27 mouse cellular contexts compared by ENCODE assay signal in genomic region chr6:53469204-53469603, GRCm38 (mm10).
DNase-seq lines count a peak whose midpoint lies in the region; ATAC-seq lines count a peak whose summit lies in the region.
"Had no signal": no experiment of that assay in that cellular context is flagged by ENCODE, and none has a peak within 500 bp of the region (broad histone marks: within the 10 kb centered on the region; RNA-seq: fewer than 3 reads in every experiment).

No protein-coding gene starts in this region.

- peaks cover 24% of the 10 kb centered on the region for H3K4me1 ChIP-seq in embryonic facial prominence, embryonic 15.5 days
- peaks cover 45% of the 10 kb centered on the region for H3K4me1 ChIP-seq in limb, embryonic 12.5 days (replicated peaks)
- H3K4me1 ChIP-seq: liver, embryonic 15.5 days; midbrain, embryonic 15.5 days had no signal

- H3K27me3 ChIP-seq in embryonic facial prominence, embryonic 15.5 days = no peaks in the 10 kb centered on the region
- H3K27me3 ChIP-seq in limb, embryonic 12.5 days = no peaks in the 10 kb centered on the region
- H3K27me3 ChIP-seq: forebrain, embryonic 15.5 days; heart, embryonic 13.5 days; liver, embryonic 15.5 days; midbrain, embryonic 15.5 days; neural tube, embryonic 15.5 days; Patski had no signal

- WGBS in embryonic facial prominence, embryonic 15.5 days = 25% methylated on average over 4 of the region's 4 CpGs
- WGBS in limb, embryonic 12.5 days = 14% methylated on average over 4 of the region's 4 CpGs

- H3K36me3 ChIP-seq in embryonic facial prominence, embryonic 15.5 days = no peaks in the 10 kb centered on the region
- no peaks in the 10 kb centered on the region for H3K36me3 ChIP-seq in limb, embryonic 12.5 days
- H3K36me3 ChIP-seq: forebrain, embryonic 10.5 days; forebrain, embryonic 15.5 days; heart, embryonic 13.5 days; liver, embryonic 15.5 days; midbrain, embryonic 15.5 days; neural tube, embryonic 15.5 days had no signal

- H3K4me2 ChIP-seq in embryonic facial prominence, embryonic 15.5 days (replicated peaks) = 0 out of 2 replicates have a peak overlapping the region, but pooled peaks have one; percentile 6
- 0 out of 2 replicates have a peak overlapping the region, but pooled peaks have one; percentile 19 for H3K4me2 ChIP-seq in limb, embryonic 12.5 days
- H3K4me2 ChIP-seq: forebrain, embryonic 15.5 days; heart, embryonic 13.5 days; hindbrain, embryonic 14.5 days; liver, embryonic 15.5 days; lung, embryonic 14.5 days; midbrain, embryonic 15.5 days; neural tube, embryonic 15.5 days had no signal

- H3K27ac ChIP-seq in embryonic facial prominence, embryonic 15.5 days (replicated peaks) = 0 out of 2 replicates have a peak overlapping the region, but pooled peaks have one; percentile 11
- H3K27ac ChIP-seq in limb, embryonic 12.5 days = peak overlapping the region; percentile 84
- H3K27ac ChIP-seq: forebrain, embryonic 10.5 days; forebrain, embryonic 15.5 days; heart, embryonic 13.5 days; hindbrain, embryonic 14.5 days; liver, embryonic 15.5 days; midbrain, embryonic 15.5 days; neural tube, embryonic 15.5 days had no signal

- H3K9me3 ChIP-seq in embryonic facial prominence, embryonic 15.5 days (replicated peaks) = no peaks in the 10 kb centered on the region
- no peaks in the 10 kb centered on the region for H3K9me3 ChIP-seq in limb, embryonic 12.5 days
- H3K9me3 ChIP-seq: forebrain, embryonic 10.5 days; forebrain, embryonic 15.5 days; heart, embryonic 13.5 days; liver, embryonic 15.5 days; midbrain, embryonic 15.5 days; neural tube, embryonic 15.5 days had no signal

- peak; percentile 33 for DNase-seq in embryo, embryonic 10 days (ENCODE audit: low spot score)
- DNase-seq in embryo, embryonic 9.5 days (ENCODE audit: extremely low spot score) = no peak
- peak; percentile 43 for DNase-seq in embryo, embryonic 11 days
- DNase-seq in adrenal gland, postnatal 14 days = no peak
- DNase-seq in B cell, adult 2 months = no peak
- no peak for DNase-seq in layer of hippocampus, adult 9-11 months
- DNase-seq: adrenal gland, postnatal 10 days; cerebellum, adult 11 months; cerebellum, postnatal 10 days; heart, postnatal 10 days; kidney, adult 2 months; liver; lung, embryonic 14.5 days; lung, postnatal 14 days; retina, postnatal 1 day; right cerebral cortex, postnatal 14 days had no signal

- ATAC-seq in embryonic facial prominence, embryonic 15.5 days (ENCODE audit: insufficient number of reproducible peaks, low FRiP score, low TSS enrichment, low read depth) = peak; percentile 39; the same call in 1 of the 2 replicates
- peak; percentile 68; the same call in 1 of the 2 replicates for ATAC-seq in limb, embryonic 12.5 days (ENCODE audit: insufficient number of reproducible peaks, insufficient read depth, low FRiP score, low TSS enrichment, low read depth)
- ATAC-seq: forebrain, embryonic 15.5 days; inflammation-experienced regulatory T-cells, adult 6 months; midbrain, embryonic 15.5 days; Patski had no signal

- no peak overlapping the region for H3K4me3 ChIP-seq in embryonic facial prominence, embryonic 15.5 days (replicated peaks)
- no peak overlapping the region for H3K4me3 ChIP-seq in limb, embryonic 12.5 days (replicated peaks)
- H3K4me3 ChIP-seq: forebrain, embryonic 10.5 days; forebrain, embryonic 15.5 days; heart, embryonic 13.5 days; liver, embryonic 15.5 days; midbrain, embryonic 15.5 days; neural tube, embryonic 15.5 days had no signal

- no peak overlapping the region for H3K9ac ChIP-seq in embryonic facial prominence, embryonic 15.5 days
- H3K9ac ChIP-seq in limb, embryonic 12.5 days (replicated peaks) = no peak overlapping the region
- H3K9ac ChIP-seq: forebrain, embryonic 15.5 days; heart, embryonic 13.5 days; hindbrain, embryonic 14.5 days; liver, embryonic 15.5 days; lung, embryonic 14.5 days; midbrain, embryonic 15.5 days; neural tube, embryonic 15.5 days had no signal

Comparison
In these comparisons a context has a peak if more than half of its experiments do, and no peak if none do; other contexts are left out.
1. DNase-seq: peak in embryo, embryonic 10 days (single experiment) and embryo, embryonic 11 days (single experiment); none in embryo, embryonic 9.5 days (single experiment), adrenal gland, postnatal 14 days (single experiment), B cell, adult 2 months (0 of 2) and layer of hippocampus, adult 9-11 months (single experiment).